Mouse (Mus musculus): ENCODE data around the gene Tsc22d1. TPM values are rescaled to one million over a fixed set of nuclear protein-coding genes. Genes with fewer than 3 reads are reported as not detected.
A peak's percentile ranks its signal among the peaks of the same experiment; 100 is the strongest.

Tsc22d1 gene
- total and polyA plus RNA-seq, 3 experiments = 7.0 to 26.4 (median 14.6) TPM

DNA sequence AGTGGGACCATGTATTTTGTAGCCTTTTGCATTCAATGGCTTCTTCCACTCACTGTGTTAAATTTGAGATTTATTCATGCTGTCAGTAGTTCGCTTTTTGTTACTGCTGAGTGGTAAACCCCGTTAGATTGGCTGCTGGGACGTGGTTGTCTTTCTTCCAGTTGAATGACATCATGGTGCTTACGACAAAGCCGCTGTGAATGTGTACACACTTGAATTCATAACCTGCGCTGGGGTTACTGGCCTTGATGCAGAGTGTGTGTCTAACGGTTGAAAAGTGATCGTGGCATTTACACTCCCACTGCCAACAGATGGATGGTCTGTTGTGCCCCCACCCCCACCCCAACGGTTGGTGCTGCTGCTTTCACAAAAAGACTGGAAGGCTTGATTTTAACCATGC lies 82.4 kb downstream of the Tsc22d1 start:
- Histone ChIP-seq H3K9me3 (replicated peaks) (peaks cover 24% of the 10 kb centered on the region), H3K4me3 (ENCODE audit: low read depth, low read length) (no peak overlapping the region), H3K4me1 (ENCODE audit: insufficient read depth, low read depth, low read length) (no peaks in the 10 kb centered on the region), H3K27me3 (ENCODE audit: insufficient read depth, low read length) (no peaks in the 10 kb centered on the region), H3K36me3 (replicated peaks) (no peaks in the 10 kb centered on the region)
- no peak for ATAC-seq (ENCODE audit: extremely low read depth, insufficient number of reproducible peaks, low FRiP score, poor library complexity, severe bottlenecking)
- no peak for DNase-seq (ENCODE audit: low spot score)
- TF ChIP-seq POLR2AphosphoS5 (IDR thresholded peaks at IDR 0.05; ENCODE audit: insufficient replicate concordance, low read depth, low read length) (no peak), GATA2 (IDR thresholded peaks at IDR 0.05; ENCODE audit: borderline replicate concordance, low read depth, low read length) (no peak), TAL1 (conservative IDR thresholded peaks at IDR 0.05; ENCODE audit: low read depth, low read length) (no peak), GATA1 (IDR thresholded peaks at IDR 0.05; ENCODE audit: borderline replicate concordance, low read length) (no peak), CTCF (IDR thresholded peaks at IDR 0.05; ENCODE audit: low read depth, low read length) (no peak)

DNA sequence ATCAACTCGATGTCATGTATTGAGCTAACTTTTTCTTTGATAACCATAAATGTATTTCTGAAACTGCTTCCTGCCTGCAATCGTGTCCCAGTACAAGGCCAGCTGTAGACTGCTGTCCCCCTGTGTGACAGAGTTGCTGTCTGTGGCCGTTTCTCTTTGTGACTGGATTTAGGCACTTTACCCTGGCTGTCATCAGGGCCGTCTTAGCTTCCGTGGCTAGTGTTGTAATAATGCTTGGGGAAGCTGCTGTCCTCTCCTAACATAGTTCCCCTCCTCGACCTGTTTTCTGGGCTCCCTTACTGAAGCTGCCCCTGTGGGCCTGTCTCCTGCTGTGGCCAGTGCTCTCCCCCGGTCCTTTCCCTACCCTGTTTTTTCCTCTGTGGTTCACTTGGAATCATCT lies 83.4 kb downstream of the Tsc22d1 start:
- no peak for DNase-seq (ENCODE audit: low spot score)
- H3K36me3 ChIP-seq (replicated peaks) = no peaks in the 10 kb centered on the region
- no peak overlapping the region for H3K4me3 ChIP-seq (ENCODE audit: low read depth, low read length)
- H3K9me3 ChIP-seq (replicated peaks) = peaks cover 21% of the 10 kb centered on the region
- no peaks in the 10 kb centered on the region for H3K4me1 ChIP-seq (ENCODE audit: insufficient read depth, low read depth, low read length)
- no peaks in the 10 kb centered on the region for H3K27me3 ChIP-seq (ENCODE audit: insufficient read depth, low read length)
- ATAC-seq (ENCODE audit: extremely low read depth, insufficient number of reproducible peaks, low FRiP score, poor library complexity, severe bottlenecking) = no peak
- no peak for TF ChIP-seq GATA1 (IDR thresholded peaks at IDR 0.05; ENCODE audit: borderline replicate concordance, low read length)
- TF ChIP-seq TAL1 (conservative IDR thresholded peaks at IDR 0.05; ENCODE audit: low read depth, low read length) = no peak
- TF ChIP-seq GATA2 (IDR thresholded peaks at IDR 0.05; ENCODE audit: borderline replicate concordance, low read depth, low read length) = no peak
- TF ChIP-seq CTCF (IDR thresholded peaks at IDR 0.05; ENCODE audit: low read depth, low read length) = no peak
- no peak for TF ChIP-seq POLR2AphosphoS5 (IDR thresholded peaks at IDR 0.05; ENCODE audit: insufficient replicate concordance, low read depth, low read length)

DNA sequence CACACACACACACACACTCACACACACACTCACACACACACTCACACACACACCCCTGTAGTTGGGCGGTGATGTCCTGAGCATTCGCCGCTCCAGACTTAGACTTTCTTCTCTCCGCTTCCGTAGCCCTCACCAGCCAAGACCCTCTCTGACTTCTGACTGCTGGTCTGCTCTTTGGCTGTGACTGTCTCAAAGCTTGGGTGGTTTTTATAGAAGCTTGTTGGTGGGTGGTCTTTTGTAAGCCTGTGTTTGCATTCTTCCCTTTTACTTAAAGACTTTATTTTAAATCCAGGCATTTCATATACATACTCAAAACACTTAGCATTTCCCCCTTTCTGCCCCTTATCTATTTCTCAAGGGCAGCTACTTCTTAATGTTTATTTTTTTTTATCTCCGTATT lies 84.7 kb downstream of the Tsc22d1 start:
- no peaks in the 10 kb centered on the region for H3K36me3 ChIP-seq (replicated peaks)
- peaks cover 19% of the 10 kb centered on the region for H3K9me3 ChIP-seq (replicated peaks)
- no peak for DNase-seq (ENCODE audit: low spot score)
- H3K27me3 ChIP-seq (ENCODE audit: insufficient read depth, low read length) = no peaks in the 10 kb centered on the region
- TF ChIP-seq TAL1 (conservative IDR thresholded peaks at IDR 0.05; ENCODE audit: low read depth, low read length) (no peak), CTCF (IDR thresholded peaks at IDR 0.05; ENCODE audit: low read depth, low read length) (no peak), GATA1 (IDR thresholded peaks at IDR 0.05; ENCODE audit: borderline replicate concordance, low read length) (no peak), POLR2AphosphoS5 (IDR thresholded peaks at IDR 0.05; ENCODE audit: insufficient replicate concordance, low read depth, low read length) (no peak), GATA2 (IDR thresholded peaks at IDR 0.05; ENCODE audit: borderline replicate concordance, low read depth, low read length) (no peak)
- no peak overlapping the region for H3K4me3 ChIP-seq (ENCODE audit: low read depth, low read length)
- ATAC-seq (ENCODE audit: extremely low read depth, insufficient number of reproducible peaks, low FRiP score, poor library complexity, severe bottlenecking) = no peak
- H3K4me1 ChIP-seq (ENCODE audit: insufficient read depth, low read depth, low read length) = no peaks in the 10 kb centered on the region; the same call in 1 of the 2 replicates

DNA sequence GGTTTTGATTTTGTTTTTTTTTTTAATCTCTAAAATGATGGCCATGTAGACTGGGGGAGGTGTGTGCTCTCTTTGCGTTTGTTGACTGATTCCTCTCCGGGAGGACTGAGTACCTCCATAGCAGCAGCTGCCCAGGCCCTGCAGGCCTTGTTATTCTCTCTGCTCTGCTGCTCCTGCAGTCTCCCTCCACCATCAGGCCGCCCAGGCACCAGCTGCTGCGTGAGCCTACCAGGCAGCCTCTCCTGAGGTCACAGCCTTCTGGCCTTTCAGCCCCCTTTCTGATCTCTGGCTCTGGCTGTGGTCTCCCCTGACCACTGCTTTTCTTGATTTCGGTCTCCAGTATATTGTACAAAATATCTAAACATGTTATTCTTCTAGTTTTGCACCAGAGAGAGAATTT lies 85.3 kb downstream of the Tsc22d1 start:
- no peak for DNase-seq (ENCODE audit: low spot score)
- Histone ChIP-seq H3K4me3 (ENCODE audit: low read depth, low read length) (no peak overlapping the region), H3K4me1 (ENCODE audit: insufficient read depth, low read depth, low read length) (no peaks in the 10 kb centered on the region; the same call in 1 of the 2 replicates), H3K9me3 (replicated peaks) (peaks cover 18% of the 10 kb centered on the region), H3K27me3 (ENCODE audit: insufficient read depth, low read length) (no peaks in the 10 kb centered on the region), H3K36me3 (replicated peaks) (no peaks in the 10 kb centered on the region)
- TF ChIP-seq GATA2 (IDR thresholded peaks at IDR 0.05; ENCODE audit: borderline replicate concordance, low read depth, low read length) (no peak), TAL1 (conservative IDR thresholded peaks at IDR 0.05; ENCODE audit: low read depth, low read length) (no peak), POLR2AphosphoS5 (IDR thresholded peaks at IDR 0.05; ENCODE audit: insufficient replicate concordance, low read depth, low read length) (no peak), GATA1 (IDR thresholded peaks at IDR 0.05; ENCODE audit: borderline replicate concordance, low read length) (no peak), CTCF (IDR thresholded peaks at IDR 0.05; ENCODE audit: low read depth, low read length) (no peak)
- no peak for ATAC-seq (ENCODE audit: extremely low read depth, insufficient number of reproducible peaks, low FRiP score, poor library complexity, severe bottlenecking)

DNA sequence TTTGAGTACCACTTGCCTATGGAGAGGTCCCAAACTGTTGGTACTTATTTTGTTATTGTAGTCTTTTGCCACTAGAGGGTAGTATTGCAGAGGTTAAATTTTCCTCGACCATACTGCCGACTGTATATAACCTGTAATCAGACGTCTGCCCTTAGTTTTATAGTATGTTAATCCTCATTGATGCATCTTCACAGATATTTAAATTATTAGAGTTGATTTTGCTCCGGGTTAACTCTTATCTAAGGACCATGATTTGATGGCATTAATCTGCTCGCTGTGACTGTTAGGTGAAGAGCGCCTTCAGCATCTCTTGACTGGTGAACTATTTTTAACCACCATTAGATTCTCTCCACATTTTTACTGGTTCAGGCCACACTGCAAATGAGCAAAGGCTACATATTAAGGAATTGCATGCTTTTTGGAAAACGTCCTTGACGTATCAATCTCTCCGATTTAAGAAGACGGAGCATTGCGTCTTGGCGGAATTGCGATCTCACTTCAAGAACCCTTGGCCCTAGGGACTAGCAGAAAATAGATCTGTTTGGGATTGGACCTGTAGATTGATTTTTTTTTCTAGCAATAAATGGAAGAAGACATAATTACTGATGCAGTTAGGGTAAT lies 88.6 kb downstream of the Tsc22d1 start:
- no peak for TF ChIP-seq GATA1 (IDR thresholded peaks at IDR 0.05; ENCODE audit: borderline replicate concordance, low read length)
- no peak for TF ChIP-seq CTCF (IDR thresholded peaks at IDR 0.05; ENCODE audit: low read depth, low read length)
- no peak for TF ChIP-seq TAL1 (conservative IDR thresholded peaks at IDR 0.05; ENCODE audit: low read depth, low read length)
- TF ChIP-seq GATA2 (IDR thresholded peaks at IDR 0.05; ENCODE audit: borderline replicate concordance, low read depth, low read length) = no peak
- DNase-seq (ENCODE audit: low spot score) (no peak), ATAC-seq (ENCODE audit: extremely low read depth, insufficient number of reproducible peaks, low FRiP score, poor library complexity, severe bottlenecking) (no peak)
- Histone ChIP-seq H3K36me3 (replicated peaks) (no peaks in the 10 kb centered on the region), H3K27me3 (ENCODE audit: insufficient read depth, low read length) (peaks cover 4% of the 10 kb centered on the region; the same call in 1 of the 2 replicates), H3K9me3 (replicated peaks) (peaks cover 27% of the 10 kb centered on the region), H3K4me1 (ENCODE audit: insufficient read depth, low read depth, low read length) (peaks cover 8% of the 10 kb centered on the region), H3K4me3 (ENCODE audit: low read depth, low read length) (no peak overlapping the region)

DNA sequence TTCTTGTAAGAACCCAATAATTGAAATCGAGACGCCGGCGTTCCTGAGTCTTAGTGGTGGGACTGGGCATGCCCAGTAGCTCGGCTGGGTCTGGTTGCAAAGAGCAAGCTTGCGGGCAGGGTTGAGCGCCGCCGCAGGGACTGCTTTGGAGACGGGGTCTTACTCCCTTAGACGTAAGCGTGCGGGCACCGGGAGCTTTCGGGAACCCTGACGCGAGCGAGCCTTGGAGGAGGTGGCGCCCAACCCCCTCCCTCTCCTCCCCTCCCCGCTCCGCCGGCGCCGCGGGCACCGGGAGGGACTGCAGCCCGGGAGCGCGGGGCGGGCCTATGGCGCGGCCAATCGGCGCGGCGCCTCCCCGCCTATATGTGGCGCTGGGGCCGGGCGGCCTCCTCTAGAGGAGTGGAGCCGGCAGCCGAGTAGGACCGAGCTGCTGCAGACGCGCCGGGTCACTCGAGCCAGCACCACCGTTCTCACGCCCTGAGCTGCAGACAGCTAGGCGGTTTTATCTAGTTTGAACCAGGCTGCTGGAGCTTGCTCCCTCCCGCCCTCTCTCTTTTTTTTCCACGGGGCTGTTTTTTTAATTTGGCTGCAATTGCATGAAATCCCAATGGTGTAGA lies 89.5 kb downstream of the Tsc22d1 start:
- no peak for TF ChIP-seq POLR2AphosphoS5 (IDR thresholded peaks at IDR 0.05; ENCODE audit: insufficient replicate concordance, low read depth, low read length)
- TF ChIP-seq CTCF (IDR thresholded peaks at IDR 0.05; ENCODE audit: low read depth, low read length) = no peak
- no peak for TF ChIP-seq TAL1 (conservative IDR thresholded peaks at IDR 0.05; ENCODE audit: low read depth, low read length)
- TF ChIP-seq GATA2 (IDR thresholded peaks at IDR 0.05; ENCODE audit: borderline replicate concordance, low read depth, low read length) = no peak
- no peak for TF ChIP-seq GATA1 (IDR thresholded peaks at IDR 0.05; ENCODE audit: borderline replicate concordance, low read length)
- H3K4me3 ChIP-seq (ENCODE audit: low read depth, low read length) = peak overlapping the region; percentile 68
- peaks cover 4% of the 10 kb centered on the region; the same call in 1 of the 2 replicates for H3K27me3 ChIP-seq (ENCODE audit: insufficient read depth, low read length)
- no peaks in the 10 kb centered on the region for H3K36me3 ChIP-seq (replicated peaks)
- H3K9me3 ChIP-seq (replicated peaks) = peaks cover 30% of the 10 kb centered on the region
- DNase-seq (ENCODE audit: low spot score) (peak; percentile 40), ATAC-seq (ENCODE audit: extremely low read depth, insufficient number of reproducible peaks, low FRiP score, poor library complexity, severe bottlenecking) (peak; percentile 55)
- H3K4me1 ChIP-seq (ENCODE audit: insufficient read depth, low read depth, low read length) = peaks cover 8% of the 10 kb centered on the region

Data from G1E (cell line).